Mouse (Mus musculus): ENCODE measurements around the gene Taok3.
A peak's percentile ranks its signal among the peaks of the same experiment; 100 is the strongest.

The Taok3 gene

GRCm38 (mm10) chr5:117118220-117118619, 1.7 kb upstream of the Taok3 start:
- no peak for DNase-seq

GRCm38 (mm10) chr5:117118850-117119249, 1.1 kb upstream of the Taok3 start:
- DNase-seq: no peak

DNA sequence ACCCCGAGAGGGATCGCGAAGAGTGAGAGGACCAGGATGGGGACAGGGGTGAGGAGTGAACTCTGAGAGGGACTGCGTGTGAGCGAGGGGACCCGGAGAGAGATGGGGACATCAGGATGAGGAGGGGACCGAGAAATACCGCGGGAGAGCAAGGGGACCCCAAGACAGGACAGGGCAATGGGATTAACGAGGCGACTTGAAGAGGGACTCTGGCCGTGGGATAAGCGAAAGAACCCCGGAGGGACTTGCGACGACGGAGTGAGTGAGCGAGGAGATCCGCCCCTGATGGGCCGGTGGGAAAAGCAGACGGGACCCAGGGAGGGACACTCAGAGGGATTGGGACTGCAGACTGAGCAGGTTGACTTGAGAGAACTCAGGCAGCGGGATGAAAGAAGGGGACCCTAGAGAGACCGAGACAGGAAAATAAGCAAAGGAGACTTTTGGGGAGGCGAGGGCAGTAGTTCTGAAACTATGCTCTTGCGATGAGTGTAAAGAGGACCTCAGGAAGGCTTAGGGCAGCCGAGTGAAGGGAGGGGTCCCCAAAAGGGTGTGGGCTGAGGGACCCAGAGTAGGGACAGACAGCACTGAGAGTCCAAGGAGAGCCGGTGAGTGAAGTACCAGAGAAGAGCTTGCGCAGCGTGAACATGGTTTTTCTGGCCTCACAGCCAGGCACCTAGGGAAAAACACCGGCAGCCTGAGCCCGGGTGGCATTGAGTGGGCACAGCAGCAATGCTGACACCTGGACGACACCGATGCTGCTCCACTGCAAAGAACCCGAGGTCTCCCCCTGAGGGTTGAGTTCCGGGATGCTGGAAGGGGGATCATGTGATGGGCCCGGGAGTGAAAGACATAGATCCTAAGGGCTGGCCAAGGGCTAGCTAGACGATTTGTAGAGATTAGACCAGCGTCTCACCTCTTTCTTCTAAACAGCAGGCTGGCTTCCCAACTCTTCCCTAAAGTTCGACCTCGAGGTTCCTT, 849 bp downstream of the Taok3 start:
- peak; percentile 23 to 24 for DNase-seq

DNA sequence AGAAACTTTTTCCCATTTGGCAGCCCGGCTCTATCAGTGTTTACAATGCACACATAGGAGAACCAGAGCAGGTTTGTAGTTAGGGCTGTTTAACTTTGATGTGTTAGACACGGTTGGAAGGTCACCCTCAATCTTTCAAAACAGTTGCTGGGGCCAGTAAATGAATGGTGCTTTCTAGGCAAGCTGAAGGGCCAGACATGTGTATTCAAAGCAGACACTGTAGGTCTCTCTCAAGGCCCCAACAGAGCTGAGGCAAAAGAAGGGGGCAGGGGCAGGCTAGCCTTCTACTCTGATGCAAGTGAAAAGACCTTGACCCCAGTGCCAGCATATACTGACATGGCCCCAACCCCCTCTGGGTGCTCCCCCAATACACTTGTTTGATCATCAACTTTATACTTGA, 1.7 kb downstream of the Taok3 start:
- DNase-seq: no peak

- DNase-seq: no peak
These were observed 3.2 kb downstream of the Taok3 start for GRCm38 (mm10) chr5:117123102-117123501.

- peak; percentile 43 to 47 for DNase-seq
These were observed 3.9 kb downstream of the Taok3 start for GRCm38 (mm10) chr5:117123840-117124239.

DNA sequence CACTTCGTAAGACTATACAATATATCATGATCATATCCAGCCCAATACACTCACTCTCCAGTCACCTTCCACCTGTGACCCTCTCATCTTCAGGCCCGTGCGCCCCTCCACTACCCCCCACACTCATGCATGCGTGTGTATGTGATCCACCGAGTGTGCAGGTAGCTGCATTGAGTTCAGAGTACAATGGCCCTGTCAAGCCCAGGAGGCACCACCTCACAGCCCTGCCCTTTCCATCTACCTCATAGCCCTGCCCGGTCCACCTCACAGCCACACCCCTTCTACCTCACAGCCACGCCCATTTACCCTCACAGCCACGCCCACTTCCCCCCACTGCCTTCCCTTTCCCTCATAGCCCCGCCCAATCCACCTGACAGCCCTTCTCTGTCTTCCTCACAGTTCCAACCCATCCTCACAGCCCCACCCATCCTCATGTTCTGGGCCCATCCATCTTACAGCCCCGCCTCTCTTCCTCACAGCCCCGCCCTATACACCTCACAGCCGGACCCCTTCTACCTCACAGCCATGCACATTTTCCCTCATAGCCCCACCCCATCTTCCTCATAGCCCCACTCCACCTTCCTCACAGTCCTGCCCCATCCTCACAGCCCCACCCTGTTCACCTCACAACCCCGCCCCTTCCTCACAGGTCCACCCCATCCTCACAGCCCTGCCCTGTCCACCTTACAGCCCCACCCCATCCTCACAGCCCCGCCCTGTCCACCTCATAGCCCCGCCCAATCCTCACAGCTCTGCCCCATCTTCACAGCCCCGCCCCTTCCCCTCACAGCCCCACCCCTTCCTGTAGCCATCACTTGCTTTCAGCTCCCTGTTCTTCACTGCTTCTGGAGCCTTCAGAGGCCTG, 5.8 kb downstream of the Taok3 start:
- no peak for DNase-seq

GRCm38 (mm10) chr5:117127051-117127450, 7.1 kb downstream of the Taok3 start:
- DNase-seq: no peak

DNA sequence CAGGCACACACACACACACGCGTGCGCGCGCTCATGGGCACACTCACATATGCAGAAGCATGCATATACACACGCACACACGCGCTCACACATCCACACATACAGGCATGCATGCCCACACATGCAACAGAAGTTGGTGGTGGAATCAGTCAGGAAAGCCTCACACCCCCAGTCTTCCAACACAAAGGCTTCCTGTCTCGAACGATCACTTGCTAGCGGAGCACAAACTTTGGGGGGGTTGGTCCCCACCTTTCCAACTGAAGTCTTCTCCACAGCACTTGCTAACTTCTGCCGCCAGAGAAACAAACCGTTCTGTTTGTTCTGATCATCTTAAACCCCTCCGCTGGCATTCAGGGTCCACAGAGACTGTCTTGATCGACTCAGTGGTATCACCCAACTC, 10.8 kb downstream of the Taok3 start:
- no peak for DNase-seq

DNA sequence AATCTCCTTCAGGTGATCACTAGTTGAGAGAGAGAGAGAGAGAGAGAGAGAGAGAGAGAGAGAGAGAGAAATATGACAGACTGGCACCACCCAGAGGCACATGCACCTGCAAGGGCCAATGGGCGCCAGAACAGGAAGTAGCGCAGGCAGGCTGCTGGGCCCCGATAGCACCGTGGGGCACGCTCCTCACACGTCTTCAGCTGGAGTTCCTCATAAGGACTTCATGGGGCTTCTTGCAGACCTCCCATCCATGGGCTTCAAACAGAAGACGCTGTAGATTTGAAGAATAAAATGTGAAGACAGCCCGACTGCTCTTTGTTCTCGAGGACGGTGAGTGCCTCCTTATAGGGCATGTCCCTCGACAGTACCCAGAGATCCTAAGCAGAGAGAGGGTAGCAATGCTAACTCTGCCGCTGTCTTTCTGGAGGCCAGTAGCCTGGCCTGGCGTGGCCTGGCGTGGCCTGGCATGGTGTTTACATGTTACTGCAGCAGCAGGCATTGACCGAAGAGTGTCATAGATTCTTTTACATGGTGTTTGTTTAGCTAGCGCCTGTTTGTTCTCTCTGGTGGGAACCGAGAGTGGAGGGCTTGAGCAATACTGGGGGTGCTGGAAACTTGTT, 13.6 kb downstream of the Taok3 start:
- DNase-seq: peak; percentile 83 to 84

DNA sequence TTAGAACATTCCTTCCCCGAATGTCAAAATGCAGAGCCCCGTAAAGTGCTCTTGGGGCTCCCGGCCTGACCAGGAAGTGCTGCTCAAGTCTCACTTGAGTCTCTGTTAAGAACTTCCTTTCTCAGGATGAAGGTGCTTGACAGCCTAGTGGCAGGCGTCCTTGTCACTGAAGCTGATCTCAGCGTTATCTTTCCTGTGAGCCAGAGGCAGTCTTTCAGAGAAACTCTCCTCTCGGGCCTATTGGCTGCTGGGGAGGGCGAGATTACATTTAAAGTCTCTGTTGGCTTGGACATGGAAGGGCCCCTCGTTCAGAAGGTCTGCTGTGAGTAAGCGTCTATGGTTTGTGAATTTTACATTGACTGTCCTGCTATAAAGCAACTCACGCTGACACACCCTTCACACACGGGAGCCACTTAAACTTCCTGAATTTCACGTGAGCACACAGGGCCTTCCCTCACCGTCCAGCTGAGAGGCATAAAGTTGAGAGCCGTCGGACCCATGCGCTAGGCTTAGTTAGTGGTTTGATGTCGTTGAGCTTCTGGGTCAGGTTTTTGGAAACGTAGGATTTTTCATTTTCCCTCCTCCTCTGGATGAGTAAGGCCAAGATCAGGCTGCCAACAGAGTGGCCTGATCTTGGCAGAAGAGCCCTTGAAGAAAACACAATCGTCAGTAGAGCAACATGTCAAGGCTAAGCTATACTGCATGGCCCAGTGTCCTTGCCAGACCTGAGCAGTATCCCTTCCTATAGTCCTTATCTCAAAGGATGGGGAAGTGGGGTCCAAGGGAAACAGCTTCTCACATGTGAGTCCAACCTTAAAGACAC, 14.3 kb downstream of the Taok3 start:
- DNase-seq: peak; percentile 37 to 39

GRCm38 (mm10) chr5:117134889-117135456, 15.0 kb downstream of the Taok3 start:
- no peak for DNase-seq

GRCm38 (mm10) chr5:117135869-117136268, 15.9 kb downstream of the Taok3 start:
- DNase-seq: peak; percentile 57 to 59

DNA sequence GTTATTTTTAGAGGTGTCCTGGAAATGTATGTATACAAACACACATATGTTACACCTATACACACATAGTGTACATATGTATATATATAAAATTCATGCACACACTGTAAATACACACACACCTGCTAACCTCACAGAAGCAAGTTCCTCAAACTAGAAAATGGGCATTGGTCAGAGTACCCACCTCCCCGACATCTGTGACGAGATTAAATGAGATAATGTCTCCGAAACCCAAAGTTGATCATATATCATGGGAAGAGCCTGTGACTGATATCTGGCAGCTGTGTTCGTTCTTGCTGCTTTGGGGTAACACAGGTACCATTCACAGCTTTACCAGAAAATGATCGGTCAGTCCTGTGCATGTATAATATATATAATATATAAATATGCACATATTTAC, 16.6 kb downstream of the Taok3 start:
- DNase-seq: no peak

GRCm38 (mm10) chr5:117137011-117137410, 17.1 kb downstream of the Taok3 start:
- no peak for DNase-seq

DNA sequence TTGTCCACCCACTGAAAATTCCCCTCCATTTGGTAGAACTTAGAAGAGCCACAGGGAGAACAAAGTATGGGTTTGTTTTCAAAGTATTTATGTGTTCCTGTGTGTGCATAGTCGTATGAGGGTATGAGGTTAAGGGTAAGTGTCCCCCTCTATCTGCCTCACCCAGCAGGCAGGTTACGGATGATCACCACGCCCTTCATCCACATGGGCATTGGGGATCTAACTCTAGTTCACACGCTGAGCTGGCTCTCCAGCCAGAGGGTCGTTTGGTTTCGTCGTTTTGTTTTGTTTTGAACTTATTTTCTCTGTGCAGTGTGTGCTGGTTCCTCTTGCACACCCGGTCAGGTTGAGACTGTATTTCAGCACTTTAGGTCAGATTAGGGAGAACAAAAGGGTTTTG, 17.7 kb downstream of the Taok3 start:
- no peak for DNase-seq

DNA sequence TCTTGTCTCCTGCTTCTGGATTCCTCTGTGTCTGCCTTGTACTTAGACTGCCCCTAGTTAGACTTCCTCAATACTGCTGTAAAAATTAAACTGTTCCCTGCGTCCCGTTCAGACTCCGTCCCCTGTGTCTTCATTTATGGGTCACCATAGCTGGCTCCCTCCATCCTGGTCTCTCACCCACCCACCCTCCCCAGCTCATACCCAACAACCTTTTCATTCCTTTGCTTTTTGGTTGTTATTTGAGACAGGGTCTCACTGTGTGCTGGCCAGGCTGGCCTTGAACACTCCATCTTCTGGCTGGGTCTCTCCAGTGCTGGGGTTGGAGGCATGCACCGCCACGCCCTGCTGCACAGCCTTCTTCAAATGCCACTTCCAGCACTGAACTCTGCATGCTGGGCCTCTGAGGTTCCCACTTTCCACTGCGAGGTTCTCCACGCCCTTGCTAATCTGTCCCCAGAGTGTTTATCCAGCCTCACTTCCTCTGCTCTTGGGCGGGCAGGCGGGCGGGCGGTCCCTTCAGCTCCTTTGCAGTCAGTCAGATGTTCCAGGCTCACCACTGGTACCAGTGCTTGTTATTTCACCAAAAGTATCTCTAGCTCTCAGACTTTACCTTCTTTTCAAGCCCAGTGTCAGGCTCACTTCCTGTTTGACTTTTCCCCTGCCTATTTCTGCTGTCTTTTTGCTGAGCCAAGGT, 18.5 kb downstream of the Taok3 start:
- peak; percentile 50 to 57 for DNase-seq

GRCm38 (mm10) chr5:117139822-117140221, 19.9 kb downstream of the Taok3 start:
- DNase-seq: no peak

- no peak for DNase-seq
These were observed 20.4 kb downstream of the Taok3 start for GRCm38 (mm10) chr5:117140374-117140773.

DNA sequence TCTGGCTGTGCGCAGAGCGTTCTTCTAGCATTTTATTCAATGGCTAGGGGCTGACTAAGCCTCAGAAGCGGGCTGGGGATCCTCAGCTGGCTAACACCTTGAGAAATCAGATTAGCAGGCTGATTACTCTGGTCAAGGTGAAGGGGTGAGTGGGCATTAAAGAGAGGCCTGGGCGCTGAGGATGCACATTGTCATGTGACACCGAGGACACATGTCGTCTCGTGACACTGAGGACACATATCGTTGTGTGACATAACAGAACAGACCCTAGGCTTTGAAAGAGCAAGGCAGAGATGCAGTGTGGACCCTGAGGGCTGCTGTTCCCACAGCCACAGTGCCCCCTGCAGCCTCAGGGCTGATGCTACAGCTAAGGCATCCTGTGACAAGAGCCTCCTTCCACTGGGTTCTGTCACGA, 23.8 kb downstream of the Taok3 start:
- peak; percentile 55 to 61 for DNase-seq

- DNase-seq: no peak
These were observed 26.2 kb downstream of the Taok3 start for GRCm38 (mm10) chr5:117146165-117146564.
